Mouse (Mus musculus): ENCODE measurements around the gene Chrne. TPM values are rescaled to one million over a fixed set of nuclear protein-coding genes. Genes with fewer than 3 reads are reported as not detected.
A peak's percentile ranks its signal among the peaks of the same experiment; 100 is the strongest.

Gene Chrne
- polyA plus RNA-seq, 1 experiment = 0.91 TPM

DNA sequence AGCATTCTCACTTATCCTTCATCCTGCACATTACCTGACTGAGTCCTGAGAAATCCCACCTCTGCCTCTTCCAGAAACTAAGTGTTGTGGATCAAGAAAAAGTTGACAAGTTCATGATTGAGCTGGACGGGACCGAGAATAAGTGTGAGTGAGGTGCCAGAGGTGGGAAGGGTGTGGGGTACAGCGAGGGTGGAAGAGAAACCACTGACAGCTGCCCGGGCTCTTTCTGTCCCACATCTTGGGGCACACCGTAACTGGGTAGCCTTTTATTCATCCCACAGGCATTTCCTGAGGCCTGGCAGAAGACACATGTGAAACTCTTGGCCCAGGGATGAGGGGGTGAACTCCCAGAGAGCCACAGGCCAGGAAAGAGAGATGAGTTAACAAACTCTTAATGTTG is 39.5 kb upstream of the Chrne start:
- TF ChIP-seq CTCF (IDR thresholded peaks at IDR 0.05; ENCODE audit: insufficient read depth, low read length) (no peak), POLR2A (IDR thresholded peaks at IDR 0.05; ENCODE audit: borderline replicate concordance, extremely low read depth, low read depth, low read length) (no peak)
- Histone ChIP-seq H3K4me3 (replicated peaks; ENCODE audit: extremely low read depth, low read depth, low read length) (no peak overlapping the region), H3K4me1 (ENCODE audit: control insufficient read depth, insufficient read depth, low read length) (peaks cover 9% of the 10 kb centered on the region; the same call in 1 of the 2 replicates)
- 65% methylated on average over 5 of the region's 5 CpGs for WGBS
- DNase-seq = no peak

DNA sequence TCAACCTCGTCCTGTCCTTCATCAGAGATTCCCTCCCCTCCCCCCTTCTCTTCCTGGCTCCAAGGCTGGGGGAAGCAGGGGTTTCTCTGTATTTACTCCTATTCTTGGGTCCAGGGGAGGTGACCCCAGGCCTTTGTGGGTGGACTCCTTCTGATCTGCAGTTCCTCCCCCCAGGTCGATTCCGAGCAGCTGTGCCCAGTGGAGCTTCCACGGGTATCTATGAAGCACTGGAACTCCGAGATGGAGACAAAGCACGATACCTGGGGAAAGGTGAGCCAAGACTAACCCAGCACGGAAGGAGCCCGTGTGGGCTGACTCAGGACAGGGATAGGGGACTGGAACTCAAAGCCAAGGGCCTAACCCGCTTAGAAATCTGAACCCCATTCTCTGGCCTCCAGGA is 39.0 kb upstream of the Chrne start:
- H3K4me3 ChIP-seq (replicated peaks; ENCODE audit: extremely low read depth, low read depth, low read length) = no peak overlapping the region
- peaks cover 9% of the 10 kb centered on the region for H3K4me1 ChIP-seq (ENCODE audit: control insufficient read depth, insufficient read depth, low read length)
- WGBS = 68% methylated on average over 9 of the region's 9 CpGs
- no peak for DNase-seq
- TF ChIP-seq CTCF (IDR thresholded peaks at IDR 0.05; ENCODE audit: insufficient read depth, low read length) = no peak
- no peak for TF ChIP-seq POLR2A (IDR thresholded peaks at IDR 0.05; ENCODE audit: borderline replicate concordance, extremely low read depth, low read depth, low read length)

DNA sequence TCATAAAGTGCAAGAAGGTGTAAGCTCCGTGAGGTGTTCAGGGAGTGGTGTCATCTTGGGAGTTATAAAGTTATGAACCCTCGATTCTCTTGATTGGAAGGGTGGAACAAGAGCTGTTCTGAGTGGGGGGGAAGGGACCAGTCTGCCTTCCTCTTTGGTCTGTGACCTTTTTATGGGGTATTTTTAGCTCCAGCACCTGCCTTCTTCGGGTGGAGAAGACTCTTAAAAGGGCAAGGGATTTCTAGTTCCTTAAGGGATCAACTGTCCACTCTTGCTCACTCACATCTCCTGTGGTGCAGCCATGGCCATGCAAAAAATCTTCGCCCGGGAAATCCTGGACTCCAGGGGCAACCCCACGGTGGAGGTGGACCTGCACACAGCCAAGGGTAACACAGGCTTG is 38.6 kb upstream of the Chrne start:
- WGBS = 50% methylated on average over 6 of the region's 6 CpGs
- H3K4me1 ChIP-seq (ENCODE audit: control insufficient read depth, insufficient read depth, low read length) = peaks cover 13% of the 10 kb centered on the region
- DNase-seq = no peak
- TF ChIP-seq CTCF (IDR thresholded peaks at IDR 0.05; ENCODE audit: insufficient read depth, low read length) (no peak), POLR2A (IDR thresholded peaks at IDR 0.05; ENCODE audit: borderline replicate concordance, extremely low read depth, low read depth, low read length) (no peak)
- no peak overlapping the region for H3K4me3 ChIP-seq (replicated peaks; ENCODE audit: extremely low read depth, low read depth, low read length)

DNA sequence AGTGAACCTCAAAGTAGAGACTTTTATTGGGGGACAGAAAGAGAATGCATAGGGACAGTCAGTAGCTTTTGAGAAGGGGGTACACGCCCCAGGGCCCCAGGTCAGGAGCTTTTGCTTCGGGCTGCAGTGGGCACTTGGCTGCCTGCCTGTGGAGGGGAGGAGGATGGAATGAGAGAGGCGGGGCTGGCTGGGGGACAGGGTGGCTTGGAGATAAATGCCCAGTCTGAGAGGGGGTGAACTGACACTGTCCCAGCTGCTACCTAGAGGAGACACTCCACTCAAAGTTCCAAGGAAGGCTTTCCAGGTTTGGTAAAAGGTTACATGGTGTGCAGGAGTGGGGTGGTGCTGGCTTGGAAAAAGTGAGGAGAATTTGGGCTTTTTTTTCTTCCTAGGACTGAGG is 37.9 kb upstream of the Chrne start, which contains the start of gene Eno3:
Gene Eno3, plus strand, starts transcription at position 239 of the 400 bp plus-strand sequence.
- no peak for DNase-seq
- TF ChIP-seq POLR2A (IDR thresholded peaks at IDR 0.05; ENCODE audit: borderline replicate concordance, extremely low read depth, low read depth, low read length) (no peak), CTCF (IDR thresholded peaks at IDR 0.05; ENCODE audit: insufficient read depth, low read length) (no peak)
- Histone ChIP-seq H3K4me3 (replicated peaks; ENCODE audit: extremely low read depth, low read depth, low read length) (peak within 1 kb of the TSS; percentile 61), H3K4me1 (ENCODE audit: control insufficient read depth, insufficient read depth, low read length) (peaks cover 17% of the 10 kb centered on the region)
- WGBS = 50% methylated on average over 3 of the region's 3 CpGs

DNA sequence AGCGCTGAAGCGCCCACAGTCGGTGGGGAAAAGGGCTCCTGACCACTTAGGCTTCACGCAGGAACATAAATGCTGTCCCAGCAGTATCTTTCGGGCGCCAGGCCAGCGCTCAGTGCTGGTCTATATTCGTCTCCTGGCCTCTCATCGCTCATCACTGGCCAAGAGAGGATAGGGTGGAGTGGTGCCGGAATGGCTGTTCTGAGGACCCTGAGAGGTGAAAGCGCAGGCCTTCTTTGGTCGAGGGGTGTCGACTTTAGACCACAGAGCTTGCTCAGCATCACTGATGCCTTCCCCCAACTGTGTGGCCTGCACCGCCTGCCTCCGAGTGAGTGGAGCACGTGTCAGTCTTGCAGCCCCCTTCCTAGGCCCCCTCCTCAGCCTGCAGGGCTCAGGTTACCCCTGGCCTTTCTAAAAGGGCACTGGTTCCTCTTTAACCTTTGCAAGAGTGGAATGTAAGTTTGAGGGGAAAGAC is 37.5 kb upstream of the Chrne start:
- WGBS = 38% methylated on average over 16 of the region's 16 CpGs
- no peak for TF ChIP-seq CTCF (IDR thresholded peaks at IDR 0.05; ENCODE audit: insufficient read depth, low read length)
- TF ChIP-seq POLR2A (IDR thresholded peaks at IDR 0.05; ENCODE audit: borderline replicate concordance, extremely low read depth, low read depth, low read length) = no peak
- Histone ChIP-seq H3K4me3 (replicated peaks; ENCODE audit: extremely low read depth, low read depth, low read length) (peak overlapping the region; percentile 61), H3K4me1 (ENCODE audit: control insufficient read depth, insufficient read depth, low read length) (peaks cover 18% of the 10 kb centered on the region)
- DNase-seq = no peak

DNA sequence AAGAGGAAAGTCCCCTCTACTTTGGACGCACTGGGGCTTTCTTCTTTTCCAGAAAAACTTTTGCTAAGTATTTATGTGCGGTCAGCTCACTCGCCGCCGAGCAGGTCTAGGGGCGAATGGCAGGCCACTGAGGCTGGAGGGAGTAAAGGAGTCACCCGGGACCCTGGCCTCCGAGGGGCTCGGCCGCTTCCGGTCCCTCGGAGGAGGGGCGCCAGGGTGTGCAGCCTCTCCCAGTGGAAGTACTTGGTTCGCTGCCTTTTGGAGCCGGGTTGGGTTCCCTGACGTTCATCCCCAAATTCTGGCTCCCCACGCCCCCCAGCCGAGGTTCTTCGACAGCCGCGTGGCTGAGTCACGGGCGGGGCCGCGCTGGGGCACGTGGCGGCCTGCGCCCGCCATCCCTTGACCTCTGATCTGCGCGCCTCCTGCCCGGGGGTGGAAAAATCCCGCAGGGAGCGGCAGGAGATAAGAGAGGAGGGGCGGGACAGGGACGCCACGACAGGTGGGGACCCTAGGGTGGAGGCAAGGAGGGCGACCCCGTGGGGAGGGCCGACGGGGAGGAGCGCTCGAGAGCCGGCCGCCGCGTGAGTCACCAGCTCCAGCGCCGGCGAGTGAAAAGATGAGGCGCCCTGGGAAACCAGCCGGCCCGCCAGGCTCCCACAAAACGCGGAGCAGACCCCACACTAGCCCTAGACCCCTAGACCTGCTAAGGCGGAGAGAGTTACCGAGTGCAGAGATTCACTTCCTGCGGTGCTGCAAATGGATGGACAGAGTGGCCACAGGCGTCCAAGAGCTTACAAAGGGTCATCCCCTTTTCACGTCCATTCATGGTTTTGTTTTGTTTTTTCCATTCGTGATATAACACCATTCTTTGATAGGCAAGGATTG is 36.8 kb upstream of the Chrne start:
- peak; percentile 79 for DNase-seq
- Histone ChIP-seq H3K4me1 (ENCODE audit: control insufficient read depth, insufficient read depth, low read length) (peaks cover 21% of the 10 kb centered on the region), H3K4me3 (replicated peaks; ENCODE audit: extremely low read depth, low read depth, low read length) (peak overlapping the region; percentile 66)
- no peak for TF ChIP-seq CTCF (IDR thresholded peaks at IDR 0.05; ENCODE audit: insufficient read depth, low read length)
- TF ChIP-seq POLR2A (IDR thresholded peaks at IDR 0.05; ENCODE audit: borderline replicate concordance, extremely low read depth, low read depth, low read length) = no peak
- WGBS = 3% methylated on average over 59 of the region's 61 CpGs

DNA sequence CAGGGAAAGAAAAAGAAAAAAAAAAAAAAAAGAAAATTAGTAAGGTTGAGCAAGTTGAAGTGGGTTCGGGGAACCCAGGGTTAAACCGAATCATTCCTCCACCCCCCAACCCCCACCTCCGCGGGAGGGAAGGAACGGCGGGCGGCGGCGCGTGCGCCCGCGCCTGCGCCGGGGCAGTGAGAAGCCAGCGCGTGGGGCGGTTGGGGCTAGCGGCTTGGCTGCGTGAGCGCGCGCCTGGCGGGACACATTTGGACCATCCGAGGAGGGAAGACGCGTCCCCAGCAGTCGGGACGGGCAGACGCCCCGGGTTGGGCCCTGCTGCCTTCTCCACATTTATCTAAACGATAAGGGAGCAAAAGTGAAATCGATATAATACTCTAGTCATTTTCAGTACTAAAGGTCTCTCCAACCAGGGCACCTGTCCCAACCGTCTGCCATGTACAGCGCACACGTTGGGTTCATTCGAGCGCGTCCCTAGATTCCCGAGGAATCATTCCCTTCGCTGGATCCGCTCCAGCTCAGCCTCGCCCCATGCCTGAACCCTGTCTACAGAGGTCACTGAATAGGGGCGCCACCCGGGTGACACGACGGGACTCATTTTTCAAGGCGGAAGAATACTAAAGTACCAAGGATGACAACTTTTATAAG is 36.0 kb upstream of the Chrne start:
- peak; percentile 84 for DNase-seq
- H3K4me1 ChIP-seq (ENCODE audit: control insufficient read depth, insufficient read depth, low read length) = peaks cover 23% of the 10 kb centered on the region
- peak overlapping the region; percentile 66 for H3K4me3 ChIP-seq (replicated peaks; ENCODE audit: extremely low read depth, low read depth, low read length)
- under 1% methylated on average over 48 of the region's 48 CpGs for WGBS
- no peak for TF ChIP-seq CTCF (IDR thresholded peaks at IDR 0.05; ENCODE audit: insufficient read depth, low read length)
- peak; percentile 67; the same call in 1 of the 2 replicates for TF ChIP-seq POLR2A (IDR thresholded peaks at IDR 0.05; ENCODE audit: borderline replicate concordance, extremely low read depth, low read depth, low read length)

DNA sequence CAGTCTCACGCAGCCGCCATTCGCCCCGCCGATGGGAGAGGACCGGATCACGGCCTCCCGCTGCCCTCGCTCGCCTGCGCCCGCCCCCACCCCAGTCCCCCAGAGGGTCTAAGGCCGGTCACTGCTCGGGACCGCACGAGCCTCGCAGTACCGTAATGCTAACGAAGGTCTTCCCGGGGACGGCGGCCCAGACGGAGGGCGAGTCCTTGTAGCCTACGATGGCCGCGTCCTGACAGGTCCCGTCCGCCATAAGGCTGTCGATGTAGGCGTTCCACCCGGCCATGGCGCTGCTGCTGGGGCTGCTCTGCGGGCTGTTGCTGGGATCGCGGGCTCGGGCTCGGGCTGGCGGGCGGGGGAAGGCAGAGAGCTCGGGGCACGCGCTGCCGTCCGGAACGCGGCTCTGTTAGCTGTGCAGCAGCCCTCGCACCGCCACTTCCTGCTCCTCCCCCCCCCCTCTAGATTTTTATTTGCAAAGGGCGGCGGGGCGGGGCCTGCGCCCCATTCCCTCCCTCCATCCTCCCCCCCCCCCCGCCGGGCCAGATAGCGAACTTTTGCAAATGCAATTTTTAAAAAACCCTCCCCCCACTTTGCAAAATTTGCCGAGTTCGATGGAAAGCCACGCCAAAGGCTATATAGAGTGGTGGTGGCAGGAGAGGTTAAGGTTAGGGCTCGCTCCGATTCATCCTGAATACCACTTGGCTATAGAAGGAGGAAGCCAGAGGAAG is 35.3 kb upstream of the Chrne start, which contains the start of gene Pfn1:
Gene Pfn1, minus strand, starts transcription at position 447 of the 725 bp plus-strand sequence.
- under 1% methylated on average over 60 of the region's 61 CpGs for WGBS
- H3K4me3 ChIP-seq (replicated peaks; ENCODE audit: extremely low read depth, low read depth, low read length) = peak within 1 kb of the TSS; percentile 93
- peak; percentile 70 for DNase-seq
- TF ChIP-seq CTCF (IDR thresholded peaks at IDR 0.05; ENCODE audit: insufficient read depth, low read length) (no peak), POLR2A (IDR thresholded peaks at IDR 0.05; ENCODE audit: borderline replicate concordance, extremely low read depth, low read depth, low read length) (peak; percentile 89)
- H3K4me1 ChIP-seq (ENCODE audit: control insufficient read depth, insufficient read depth, low read length) = peaks cover 24% of the 10 kb centered on the region

Measured in lung, adult 2 months (tissue).